In genomic region chrX:20704295-20705082, GRCm38 (mm10) we compare ENCODE assay signal across 8 mouse cellular contexts. TPM values are rescaled to one million over a fixed set of nuclear protein-coding genes. Genes with fewer than 3 reads are reported as not detected.
DNase-seq lines count a peak whose midpoint lies in the region; ATAC-seq and TF ChIP-seq lines count a peak whose summit lies in the region.

No protein-coding gene starts in this region.

- peak overlapping the region; percentile 53 for H3K4me2 ChIP-seq in lung, embryonic 15.5 days

- no peak for TF ChIP-seq CTCF in olfactory bulb, adult 2 months (IDR thresholded peaks at IDR 0.05; ENCODE audit: insufficient read depth, low read depth, low read length)

- no peaks in the 10 kb centered on the region for H3K27me3 ChIP-seq in lung, embryonic 15.5 days

- peak; percentile 99 for ATAC-seq in lung, embryonic 15.5 days (ENCODE audit: borderline replicate concordance, extremely low read depth, low FRiP score, low TSS enrichment)

- H3K9me3 ChIP-seq in lung, embryonic 15.5 days: no peaks in the 10 kb centered on the region

- H3K4me3 ChIP-seq in lung, embryonic 15.5 days: peak overlapping the region; percentile 57
- peak overlapping the region; percentile 83 for H3K4me3 ChIP-seq in olfactory bulb, adult 2 months (ENCODE audit: insufficient read depth, low read depth, low read length)

- 9% methylated on average over 29 of the region's 32 CpGs for WGBS in lung, embryonic 15.5 days
- 17% methylated on average over 32 of the region's 32 CpGs for WGBS in olfactory bulb, adult 2 months

- peak; percentile 87 for DNase-seq in Muller cell, postnatal 12 days (ENCODE audit: inconsistent ontology term)
- peak; percentile 71 for DNase-seq in cerebellum, adult 8-10 months
- DNase-seq in forelimb bud, embryonic 11.5 days (ENCODE audit: low read depth, low spot score): peak; percentile 85
- DNase-seq in heart, postnatal 4 days: peak; percentile 82
- DNase-seq in layer of hippocampus, adult 9-10 months (ENCODE audit: low spot score): peak; percentile 20
- DNase-seq in thymus, postnatal 10 days (ENCODE audit: low spot score in 2 of 2): peak; percentile 54 to 68

- no peaks in the 10 kb centered on the region for H3K4me1 ChIP-seq in lung, embryonic 15.5 days
- H3K4me1 ChIP-seq in olfactory bulb, adult 2 months (ENCODE audit: control insufficient read depth, insufficient read depth, low read length): no peaks in the 10 kb centered on the region

- H3K27ac ChIP-seq in lung, embryonic 15.5 days: peak overlapping the region; percentile 97
- H3K27ac ChIP-seq in olfactory bulb, adult 2 months (ENCODE audit: insufficient read depth, low read depth, low read length): peak overlapping the region; percentile 88

- H3K36me3 ChIP-seq in lung, embryonic 15.5 days: peaks cover under 1% of the 10 kb centered on the region; the same call in 1 of the 2 replicates

- H3K9ac ChIP-seq in lung, embryonic 15.5 days: peak overlapping the region; percentile 55

- no peak for TF ChIP-seq POLR2A in olfactory bulb, adult 2 months (IDR thresholded peaks at IDR 0.05; ENCODE audit: insufficient read depth, low read depth, low read length)

RNA-seq across cellular contexts. Expression of gene Usp11, which starts 0.8 kb away (rescaled TPM):
- total RNA-seq in heart, postnatal 4 days (2021): 10 to 100 TPM; 17.0 to 17.1 TPM
- 38.1 and 38.7 TPM in 2 replicates for polyA plus RNA-seq in lung, embryonic 15.5 days (2015; fragmentation: Nextera tagmentation; extraction: Ambion mirVana)
- not detected in 2 replicates for polyA plus RNA-seq in olfactory bulb, adult 2 months (2012; ENCODE audit: insufficient read depth, insufficient read length, low replicate concordance, missing spikeins)

RNA-seq across cellular contexts. Expression of gene Cdk16, which starts 16.7 kb away (rescaled TPM):
- total RNA-seq in heart, postnatal 4 days (2021): 100 to 1,000 TPM; 173 to 186 TPM
- 109 and 113 TPM in 2 replicates for polyA plus RNA-seq in lung, embryonic 15.5 days (2015; fragmentation: Nextera tagmentation; extraction: Ambion mirVana)
- polyA plus RNA-seq in olfactory bulb, adult 2 months (2012; ENCODE audit: insufficient read depth, insufficient read length, low replicate concordance, missing spikeins): 144 and 846 TPM in 2 replicates

RNA-seq across cellular contexts. Expression of gene Uba1, which starts 46.4 kb away (rescaled TPM):
- total RNA-seq in heart, postnatal 4 days (2021): 100 to 1,000 TPM; 293 to 326 TPM
- 203 and 207 TPM in 2 replicates for polyA plus RNA-seq in lung, embryonic 15.5 days (2015; fragmentation: Nextera tagmentation; extraction: Ambion mirVana)
- 422 TPM in 1 of 2 replicates, not detected in the other for polyA plus RNA-seq in olfactory bulb, adult 2 months (2012; ENCODE audit: insufficient read depth, insufficient read length, low replicate concordance, missing spikeins)

Comparison
In these comparisons a context has a peak if more than half of its experiments do, and no peak if none do; other contexts are left out.
1. Peak in every context shown above with its lines: DNase-seq, ATAC-seq, H3K4me3 ChIP-seq and H3K27ac ChIP-seq.
2. DNase-seq: peak in every context shown above with its lines; median percentile 87 in Muller cell, postnatal 12 days; 85 in forelimb bud, embryonic 11.5 days; 82 in heart, postnatal 4 days; 71 in cerebellum, adult 8-10 months; 61 in thymus, postnatal 10 days; 20 in layer of hippocampus, adult 9-10 months.